Mouse (Mus musculus) neural tube, embryonic 11.5 days (tissue): Measurements from ENCODE around the gene Orai3. TPM values are rescaled to one million over a fixed set of nuclear protein-coding genes. Genes with fewer than 3 reads are reported as not detected.

Experiments
- ATAC-seq: fragments of 200-750 bp; cut with Nextera tagmentation; 2 replicates; pipeline ENCODE4 v1.8.0; 2017; ENCODE audit warnings: moderate number of reproducible peaks, mild to moderate bottlenecking, moderate TSS enrichment, moderate library complexity; ENCODE audit not compliant: insufficient read depth, low FRiP score, low TSS enrichment
- DNase-seq: peaks from one replicate; pipeline ENCODE4 v3.0.0-alpha.2; 2015; ENCODE audit warnings: low spot score
- H3K27ac ChIP-seq: fragments of 300-500 bp; sonication (generic); 2 replicates; pipeline ENCODE4 v1.5.1; 2014; ENCODE audit warnings: low read depth, mild to moderate bottlenecking, low read length
- H3K27me3 ChIP-seq: fragments of 300-500 bp; sonication (generic); 2 replicates; pipeline ENCODE4 v1.6.1; 2014; ENCODE audit warnings: mild to moderate bottlenecking, low read length, mixed read lengths; ENCODE audit not compliant: control insufficient read depth, insufficient read depth
- H3K36me3 ChIP-seq: fragments of 300-500 bp; sonication (generic); 2 replicates; pipeline ENCODE4 v1.6.1; 2014; ENCODE audit warnings: mild to moderate bottlenecking, low read length, moderate library complexity, mixed read lengths; ENCODE audit not compliant: control insufficient read depth, insufficient read depth
- H3K4me1 ChIP-seq: fragments of 300-500 bp; sonication (generic); 2 replicates; pipeline ENCODE4 v1.6.1; 2014; ENCODE audit warnings: low read length, mixed read lengths; ENCODE audit not compliant: control insufficient read depth, insufficient read depth
- H3K4me2 ChIP-seq: fragments of 300-500 bp; sonication (generic); 2 replicates; pipeline ENCODE4 v1.6.1; 2014; ENCODE audit warnings: low read depth, mild to moderate bottlenecking, moderate library complexity
- H3K4me3 ChIP-seq: fragments of 300-500 bp; sonication (generic); 2 replicates; pipeline ENCODE4 v1.5.1; 2014; ENCODE audit warnings: low read depth, low read length
- H3K9ac ChIP-seq: fragments of 300-500 bp; sonication (generic); 2 replicates; pipeline ENCODE4 v1.6.1; 2014; ENCODE audit warnings: mild to moderate bottlenecking, low read length
- H3K9me3 ChIP-seq: fragments of 300-500 bp; sonication (generic); 2 replicates; pipeline ENCODE4 v1.6.1; 2016; ENCODE audit warnings: low read length; ENCODE audit not compliant: control insufficient read depth
- WGBS: fragments of 180-500 bp; shearing (Covaris S2); extraction: QIAGEN DNeasy Blood & Tissue Kit; methylation state at CpG from one replicate; pipeline ENCODE4 v1.1.7; 2014; 5-methylcytosine and 5-hydroxymethylcytosine counted together
- polyA plus RNA-seq: library from polyadenylated mRNA; unstranded; fragments of >200 nt; fragmentation: Nextera tagmentation; extraction: Ambion mirVana; gene quantifications from 2 replicates; pipeline ENCODE4 v1.2.1, GENCODE M21; 2014

Orai3 gene
- polyA plus RNA-seq, 1 experiment from 2014 or later = 5.5 TPM

DNA sequence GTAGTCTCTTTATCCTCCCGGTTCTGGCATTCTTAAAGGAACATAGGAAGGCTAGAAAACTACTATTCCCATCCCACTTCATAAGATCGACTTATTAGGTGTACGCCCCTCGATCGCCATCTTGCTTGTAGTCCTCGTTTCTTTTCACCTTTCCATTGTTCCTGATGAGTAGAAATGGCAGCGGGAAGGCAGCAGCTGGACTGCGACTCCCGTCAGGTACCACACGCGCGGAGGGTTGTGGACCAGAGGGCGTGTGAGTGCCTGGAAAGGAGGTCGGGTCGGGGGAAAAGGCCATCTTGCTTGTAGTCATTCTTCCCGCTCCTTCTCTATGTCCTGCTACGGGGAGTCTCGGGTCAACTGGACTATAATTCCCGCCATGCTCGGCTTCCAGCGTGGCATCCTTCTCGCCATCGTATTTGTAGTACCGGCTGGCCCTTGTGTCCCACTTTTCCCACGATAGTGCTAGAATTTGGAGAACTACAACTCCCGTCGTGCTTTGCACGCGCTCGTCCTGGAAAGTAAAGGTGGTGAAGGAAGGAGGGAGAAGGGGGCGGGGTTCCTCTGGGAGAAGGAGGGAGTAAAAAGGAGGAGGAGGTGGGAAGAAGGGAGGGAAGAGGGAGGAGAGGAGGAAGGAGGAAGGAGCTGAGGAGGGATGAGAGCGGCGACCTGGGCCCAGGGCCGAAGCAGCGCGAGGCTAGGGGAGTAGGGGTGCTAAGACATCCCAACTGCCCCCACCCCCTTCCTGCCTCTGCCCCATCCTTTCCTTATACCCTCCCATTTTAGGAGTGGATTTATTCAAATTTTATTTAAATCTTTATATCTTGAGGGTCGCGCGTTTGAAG, 23.7 kb upstream of the Orai3 start:
- H3K9me3 ChIP-seq = no peaks in the 10 kb centered on the region
- ATAC-seq = peak; percentile 82
- no peaks in the 10 kb centered on the region for H3K27me3 ChIP-seq
- H3K36me3 ChIP-seq = peaks cover 16% of the 10 kb centered on the region
- H3K27ac ChIP-seq = peak overlapping the region; percentile 89
- WGBS = under 1% methylated on average over 36 of the region's 39 CpGs
- peak overlapping the region; percentile 87 for H3K4me2 ChIP-seq
- peak; percentile 95 for DNase-seq
- peaks cover 3% of the 10 kb centered on the region; the same call in 1 of the 2 replicates for H3K4me1 ChIP-seq
- H3K4me3 ChIP-seq = peak overlapping the region; percentile 91
- peak overlapping the region; percentile 92 for H3K9ac ChIP-seq

DNA sequence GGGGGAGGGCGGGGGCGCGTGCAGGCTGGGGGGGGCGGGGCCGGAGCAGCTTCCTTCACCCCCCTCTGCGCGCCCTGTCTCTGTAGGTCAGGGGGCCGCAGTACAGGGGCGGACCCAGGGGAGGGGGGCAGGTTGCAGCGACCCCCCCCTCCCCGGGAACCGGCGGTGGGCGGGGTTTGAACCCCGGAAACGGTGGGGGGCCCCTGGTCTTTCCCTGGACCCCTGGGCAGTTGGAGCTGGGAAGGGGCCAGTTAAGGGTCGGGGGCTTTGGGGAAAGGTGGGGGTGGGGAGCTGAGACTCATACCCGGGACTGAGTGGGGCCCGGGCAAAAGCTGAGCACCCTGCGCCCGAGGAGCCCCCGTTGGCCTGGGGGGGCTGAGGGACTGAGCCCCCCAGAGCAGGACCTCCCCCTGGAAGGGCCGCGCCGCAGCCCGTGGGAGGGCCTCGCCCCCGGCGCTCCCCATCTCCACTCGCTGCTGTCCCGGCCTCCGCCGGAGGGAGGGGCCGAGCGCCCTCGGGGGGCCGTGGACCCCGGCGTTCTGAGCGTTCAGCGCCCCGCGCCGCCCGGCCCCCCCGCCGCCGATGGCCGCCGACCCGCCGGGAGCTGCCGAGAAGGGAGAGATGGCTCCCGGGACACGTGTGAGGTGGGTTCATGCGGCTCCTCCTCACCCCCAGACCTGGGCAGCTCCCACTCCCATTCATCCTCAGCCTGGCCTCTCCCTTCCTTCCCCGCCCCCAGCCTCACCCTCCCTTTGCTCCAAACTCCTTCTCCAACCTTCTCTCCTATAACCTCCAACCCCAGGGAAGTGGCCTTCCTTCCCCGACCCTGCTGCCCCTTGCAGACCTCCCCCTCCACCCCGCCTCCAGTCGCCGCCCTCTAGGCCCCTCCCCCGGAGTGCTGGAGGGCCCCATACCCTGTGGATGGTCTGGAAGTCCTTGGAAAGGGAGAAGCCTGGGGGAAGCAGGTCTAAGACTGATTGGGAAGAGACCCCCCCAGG, 22.8 kb upstream of the Orai3 start:
- ATAC-seq (peak; percentile 20; the same call in 1 of the 2 replicates), DNase-seq (peak; percentile 62)
- H3K9ac ChIP-seq = peak overlapping the region; percentile 92

DNA sequence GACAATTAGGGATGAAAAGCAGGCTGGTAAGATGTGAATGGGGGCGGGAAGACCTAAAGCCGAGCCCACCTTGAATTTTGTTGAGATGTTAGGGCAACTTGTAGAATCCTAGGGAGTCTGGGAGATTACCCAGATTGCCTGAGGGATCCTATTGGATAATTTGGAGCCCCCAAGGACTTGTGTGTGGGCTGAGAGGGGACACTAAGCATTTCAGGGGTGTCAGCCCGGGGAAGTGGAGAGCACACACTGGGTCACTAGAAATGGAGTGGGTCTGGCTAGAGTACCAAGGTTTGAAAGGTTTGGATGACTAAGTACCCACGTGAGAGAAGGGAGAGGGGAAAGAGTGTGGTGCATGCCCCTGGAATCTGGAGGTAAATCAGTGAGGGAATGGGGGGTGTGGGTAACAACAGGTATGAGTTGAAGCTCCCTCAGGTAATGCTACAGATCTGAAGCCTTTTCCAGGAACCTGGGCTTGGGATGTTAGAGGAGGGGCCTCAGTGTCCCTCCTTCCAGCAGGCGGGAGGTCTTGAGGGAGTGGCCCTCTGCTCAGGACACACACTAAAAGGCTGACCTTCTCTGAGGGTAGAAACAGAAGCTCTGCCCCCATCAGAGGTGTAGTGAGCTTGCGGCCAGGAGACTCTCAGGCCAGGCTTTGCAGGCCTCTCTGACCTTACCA, 21.9 kb upstream of the Orai3 start:
- H3K4me1 ChIP-seq = peaks cover 3% of the 10 kb centered on the region; the same call in 1 of the 2 replicates
- H3K36me3 ChIP-seq = peaks cover 25% of the 10 kb centered on the region
- H3K4me3 ChIP-seq = peak overlapping the region; percentile 91
- ATAC-seq (no peak), DNase-seq (no peak)
- H3K9ac ChIP-seq = peak overlapping the region; percentile 92
- peak overlapping the region; percentile 87 for H3K4me2 ChIP-seq
- H3K27me3 ChIP-seq = no peaks in the 10 kb centered on the region
- H3K27ac ChIP-seq = no peak overlapping the region
- WGBS = 42% methylated on average over 6 of the region's 6 CpGs
- no peaks in the 10 kb centered on the region for H3K9me3 ChIP-seq

More for the DNA sequence above, 22.8 kb upstream of the Orai3 start:
- peaks cover 20% of the 10 kb centered on the region for H3K36me3 ChIP-seq
- H3K27ac ChIP-seq = peak overlapping the region; percentile 89
- H3K4me3 ChIP-seq = peak overlapping the region; percentile 91
- peaks cover 3% of the 10 kb centered on the region; the same call in 1 of the 2 replicates for H3K4me1 ChIP-seq
- under 1% methylated on average over 48 of the region's 62 CpGs for WGBS
- no peaks in the 10 kb centered on the region for H3K9me3 ChIP-seq
- no peaks in the 10 kb centered on the region for H3K27me3 ChIP-seq
- peak overlapping the region; percentile 87 for H3K4me2 ChIP-seq

DNA sequence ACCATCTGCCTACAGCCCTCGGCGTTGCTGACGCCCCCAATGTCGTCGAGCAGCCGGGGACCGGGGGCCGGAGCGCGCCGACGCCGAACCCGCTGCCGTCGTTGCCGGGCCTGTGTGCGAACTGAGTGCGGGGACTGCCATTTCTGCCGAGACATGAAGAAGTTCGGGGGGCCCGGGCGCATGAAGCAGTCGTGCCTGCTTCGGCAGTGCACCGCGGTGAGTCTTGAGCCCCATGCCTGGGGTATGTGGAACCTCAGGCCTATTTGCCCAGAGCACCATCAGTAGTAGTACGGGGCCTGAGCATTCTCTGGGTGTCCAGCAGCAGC, 21.4 kb upstream of the Orai3 start:
- 95% methylated on average over 28 of the region's 28 CpGs for WGBS
- Histone ChIP-seq H3K27me3 (no peaks in the 10 kb centered on the region), H3K4me3 (peak overlapping the region; percentile 91; the same call in 1 of the 2 replicates), H3K9ac (no peak overlapping the region), H3K4me1 (peaks cover 3% of the 10 kb centered on the region; the same call in 1 of the 2 replicates), H3K9me3 (no peaks in the 10 kb centered on the region), H3K4me2 (no peak overlapping the region), H3K36me3 (peaks cover 25% of the 10 kb centered on the region), H3K27ac (no peak overlapping the region)
- no peak for DNase-seq
- no peak for ATAC-seq

DNA sequence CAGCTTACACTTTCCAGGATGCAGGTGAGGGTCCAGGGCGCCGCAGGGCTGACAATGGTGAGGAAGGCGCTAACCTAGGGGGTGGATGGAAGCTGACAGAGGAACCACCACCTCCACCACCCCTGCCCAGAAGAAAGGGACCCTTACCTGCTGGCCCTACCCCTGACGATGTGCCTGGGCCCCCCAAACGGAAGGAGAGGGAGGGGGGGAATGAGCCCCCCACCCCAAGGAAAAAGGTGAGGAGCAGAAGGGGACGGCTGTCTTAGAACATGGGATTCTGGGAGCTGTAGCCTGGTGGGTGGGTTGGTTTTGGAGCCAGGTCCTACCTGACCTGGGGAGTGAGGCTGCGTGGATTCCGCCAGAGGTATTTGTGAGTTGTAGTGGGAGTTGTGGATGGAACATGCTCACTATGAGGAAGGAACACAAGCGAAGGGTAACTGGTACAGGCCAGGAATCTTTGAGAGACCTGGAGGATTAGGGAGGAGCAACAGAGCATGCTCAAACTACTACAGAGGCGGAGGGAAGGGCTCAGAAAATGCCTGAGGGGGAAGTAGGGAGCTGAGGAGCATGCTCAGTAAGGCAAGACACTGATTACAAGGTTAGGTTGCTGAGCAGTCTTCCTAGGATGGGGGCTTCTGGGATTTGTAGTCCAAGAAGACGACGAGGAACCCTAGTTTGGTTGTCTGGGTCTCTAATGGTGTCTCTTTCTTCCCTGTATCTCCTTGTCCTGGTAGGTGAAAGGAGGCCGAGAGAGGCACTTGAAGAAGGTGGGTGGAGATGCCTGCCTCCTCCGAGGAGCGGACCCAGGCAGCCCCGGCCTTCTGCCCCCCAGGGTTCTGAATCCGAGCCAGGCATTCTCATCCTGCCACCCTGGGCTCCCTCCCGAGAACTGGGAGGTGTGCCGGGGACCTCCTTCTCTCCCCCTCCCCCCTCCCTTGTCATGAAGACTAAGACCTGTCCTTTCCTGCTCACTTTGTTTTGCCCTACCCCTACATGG, 19.2 kb upstream of the Orai3 start:
- Histone ChIP-seq H3K27ac (no peak overlapping the region), H3K27me3 (no peaks in the 10 kb centered on the region), H3K4me2 (no peak overlapping the region), H3K4me3 (no peak overlapping the region), H3K9ac (no peak overlapping the region), H3K4me1 (peaks cover 3% of the 10 kb centered on the region; the same call in 1 of the 2 replicates), H3K36me3 (peaks cover 29% of the 10 kb centered on the region), H3K9me3 (no peaks in the 10 kb centered on the region)
- DNase-seq = no peak
- WGBS = 92% methylated on average over 19 of the region's 19 CpGs
- ATAC-seq = no peak

DNA sequence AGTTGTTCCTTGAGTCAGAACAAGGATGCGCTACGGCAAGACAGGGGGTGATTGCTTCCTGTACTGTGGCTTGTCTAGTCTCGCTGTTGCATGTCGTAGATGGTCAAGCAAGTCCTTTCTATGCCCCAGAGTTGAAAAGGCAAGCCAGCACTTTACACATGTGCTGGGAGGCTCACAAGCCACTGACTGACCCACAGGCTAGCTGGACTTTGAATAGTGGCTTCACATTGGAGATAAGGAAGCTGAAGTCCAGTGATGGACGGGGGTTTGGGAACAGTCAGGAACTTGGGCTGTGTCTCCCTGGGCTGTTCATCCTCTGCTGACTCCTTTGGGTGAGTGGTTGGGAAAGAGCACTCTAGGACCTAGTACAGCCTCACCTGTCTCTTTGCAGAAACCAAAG, 18.0 kb upstream of the Orai3 start:
- H3K27ac ChIP-seq = no peak overlapping the region
- H3K36me3 ChIP-seq = peaks cover 31% of the 10 kb centered on the region
- H3K4me3 ChIP-seq = no peak overlapping the region
- DNase-seq = no peak
- 93% methylated on average over 5 of the region's 5 CpGs for WGBS
- no peaks in the 10 kb centered on the region for H3K9me3 ChIP-seq
- no peaks in the 10 kb centered on the region for H3K27me3 ChIP-seq
- no peak overlapping the region for H3K4me2 ChIP-seq
- no peak for ATAC-seq
- peaks cover 3% of the 10 kb centered on the region; the same call in 1 of the 2 replicates for H3K4me1 ChIP-seq
- H3K9ac ChIP-seq = no peak overlapping the region

DNA sequence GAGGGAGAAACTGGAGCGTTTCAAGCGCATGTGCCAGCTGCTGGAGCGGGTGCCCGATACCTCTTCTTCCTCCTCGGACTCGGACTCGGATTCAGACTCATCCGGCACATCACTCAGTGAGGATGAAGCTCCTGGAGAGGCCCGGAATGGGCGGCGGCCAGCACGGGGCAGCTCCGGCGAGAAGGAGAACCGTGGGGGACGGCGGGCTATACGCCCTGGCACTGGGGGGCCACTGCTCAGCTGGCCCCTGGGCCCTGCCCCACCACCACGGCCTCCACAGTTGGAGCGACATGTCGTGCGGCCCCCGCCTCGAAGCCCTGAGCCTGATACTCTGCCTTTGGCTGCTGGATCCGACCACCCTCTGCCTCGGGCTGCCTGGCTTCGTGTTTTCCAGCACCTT, 17.5 kb upstream of the Orai3 start:
- peaks cover 3% of the 10 kb centered on the region for H3K4me1 ChIP-seq
- H3K9me3 ChIP-seq = no peaks in the 10 kb centered on the region
- no peak overlapping the region for H3K9ac ChIP-seq
- H3K4me2 ChIP-seq = no peak overlapping the region
- H3K27me3 ChIP-seq = no peaks in the 10 kb centered on the region
- peaks cover 31% of the 10 kb centered on the region for H3K36me3 ChIP-seq
- no peak overlapping the region for H3K27ac ChIP-seq
- H3K4me3 ChIP-seq = no peak overlapping the region; the same call in 1 of the 2 replicates
- DNase-seq (no peak), ATAC-seq (no peak)
- 97% methylated on average over 27 of the region's 27 CpGs for WGBS
